Mouse (Mus musculus): Measurements from ENCODE around the gene Usf2. TPM values are rescaled to one million over a fixed set of nuclear protein-coding genes. Genes with fewer than 3 reads are reported as not detected.
"Not testable (repeated sequence)": the region's sequence is repeated elsewhere in the genome, so short reads cannot be mapped to it uniquely, and the experiment has no call there.

Gene Usf2
- total RNA-seq, 2 experiments from 2014 or later: 80.6 to 92.8 TPM

DNA sequence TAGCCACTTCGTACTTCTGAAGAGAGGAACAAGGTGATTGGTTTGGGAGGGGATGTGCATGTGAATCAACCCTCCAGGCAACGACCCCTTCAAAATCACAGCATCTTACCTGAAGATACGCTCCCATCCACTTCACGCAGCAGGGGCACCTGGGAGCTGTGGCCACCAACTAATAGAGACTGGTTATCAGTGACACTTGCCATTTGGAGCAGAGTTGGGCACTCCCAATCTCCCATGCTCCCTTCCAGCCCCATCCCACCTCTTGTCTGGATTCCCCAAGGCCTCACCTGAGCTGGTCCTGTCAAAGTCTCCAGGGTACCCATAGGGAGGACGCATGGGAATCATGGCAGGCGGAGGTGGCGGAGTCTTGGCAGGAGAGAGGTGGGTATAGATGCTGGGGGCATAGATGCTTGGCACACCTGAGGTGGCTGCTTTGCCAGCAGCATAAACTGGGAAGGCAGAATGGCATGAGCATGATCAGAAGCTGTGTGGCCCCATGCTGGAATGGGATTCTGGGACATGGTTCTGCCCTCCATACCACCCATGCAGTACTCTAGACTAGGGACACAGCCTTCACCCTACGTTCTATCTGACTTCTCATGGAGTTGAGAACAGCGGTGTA lies 2.4 kb upstream of the Usf2 start:
- DNase-seq (ENCODE audit: low spot score): no peak

- no peak for DNase-seq (ENCODE audit: low spot score)
Observed at GRCm38 (mm10) chr7:30958109-30958865, 1.7 kb upstream of the Usf2 start.

DNA sequence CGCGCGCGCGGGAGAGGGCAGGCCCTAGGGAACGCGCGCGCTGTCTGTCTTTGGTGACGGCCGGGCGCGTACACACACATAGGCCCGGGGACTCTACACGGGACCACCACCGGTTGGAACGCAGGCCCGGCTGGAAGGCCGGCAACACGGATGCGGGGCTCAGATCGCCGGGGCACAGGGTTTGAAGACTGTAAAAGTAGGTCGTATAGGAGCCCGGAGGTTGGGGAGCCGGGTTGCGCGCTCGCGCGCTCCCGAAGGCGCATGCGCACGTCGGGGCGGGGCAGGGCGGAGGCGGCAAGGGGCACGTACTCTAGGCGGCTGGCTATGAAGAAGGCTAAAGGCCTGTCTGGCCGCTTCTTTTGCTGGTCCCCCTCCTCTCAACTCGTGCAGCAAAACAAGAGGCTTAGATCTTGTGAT lies 772 bp upstream of the Usf2 start:
- DNase-seq (ENCODE audit: low spot score): peak; percentile 92

GRCm38 (mm10) chr7:30956357-30956751 lies 249 bp downstream of the Usf2 start:
- DNase-seq (ENCODE audit: low spot score): no peak

GRCm38 (mm10) chr7:30955584-30956356 lies 833 bp downstream of the Usf2 start:
- peak; percentile 94 for DNase-seq (ENCODE audit: low spot score)

GRCm38 (mm10) chr7:30954971-30955520 lies 1.6 kb downstream of the Usf2 start:
- no peak for DNase-seq (ENCODE audit: low spot score)

DNA sequence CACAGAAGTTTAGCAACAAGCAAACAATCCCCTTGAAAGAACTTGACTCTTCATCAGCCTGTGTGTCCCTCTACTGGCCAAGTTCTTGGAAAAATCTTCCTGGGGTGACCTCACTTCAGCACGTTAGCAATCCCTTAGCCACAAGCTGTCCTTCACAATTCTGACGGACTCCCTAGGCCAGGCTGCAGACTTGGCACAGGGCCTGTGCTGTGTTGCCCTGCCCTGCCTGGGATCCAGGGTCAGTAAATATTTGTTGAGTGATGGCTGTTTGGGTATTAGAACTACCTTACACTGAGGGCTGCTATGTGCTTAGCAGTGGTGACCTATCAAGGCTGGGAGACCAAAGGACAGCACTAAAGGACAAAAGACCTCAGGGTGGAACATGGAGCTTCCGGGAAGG lies 2.6 kb downstream of the Usf2 start:
- DNase-seq (ENCODE audit: low spot score): no peak

GRCm38 (mm10) chr7:30953459-30953858 lies 3.1 kb downstream of the Usf2 start:
- no peak for DNase-seq (ENCODE audit: low spot score)

GRCm38 (mm10) chr7:30952441-30953265 lies 4.0 kb downstream of the Usf2 start:
- DNase-seq (ENCODE audit: low spot score): no peak

- DNase-seq (ENCODE audit: low spot score): not testable (repeated sequence)
Observed at GRCm38 (mm10) chr7:30949902-30950301, 6.7 kb downstream of the Usf2 start.

GRCm38 (mm10) chr7:30945876-30946275 lies 10.7 kb downstream of the Usf2 start:
- no peak for DNase-seq (ENCODE audit: low spot score)

GRCm38 (mm10) chr7:30945466-30945865 lies 11.1 kb downstream of the Usf2 start:
- not testable (repeated sequence) for DNase-seq (ENCODE audit: low spot score)

GRCm38 (mm10) chr7:30944706-30945105 lies 11.9 kb downstream of the Usf2 start:
- DNase-seq (ENCODE audit: low spot score): not testable (repeated sequence)

DNA sequence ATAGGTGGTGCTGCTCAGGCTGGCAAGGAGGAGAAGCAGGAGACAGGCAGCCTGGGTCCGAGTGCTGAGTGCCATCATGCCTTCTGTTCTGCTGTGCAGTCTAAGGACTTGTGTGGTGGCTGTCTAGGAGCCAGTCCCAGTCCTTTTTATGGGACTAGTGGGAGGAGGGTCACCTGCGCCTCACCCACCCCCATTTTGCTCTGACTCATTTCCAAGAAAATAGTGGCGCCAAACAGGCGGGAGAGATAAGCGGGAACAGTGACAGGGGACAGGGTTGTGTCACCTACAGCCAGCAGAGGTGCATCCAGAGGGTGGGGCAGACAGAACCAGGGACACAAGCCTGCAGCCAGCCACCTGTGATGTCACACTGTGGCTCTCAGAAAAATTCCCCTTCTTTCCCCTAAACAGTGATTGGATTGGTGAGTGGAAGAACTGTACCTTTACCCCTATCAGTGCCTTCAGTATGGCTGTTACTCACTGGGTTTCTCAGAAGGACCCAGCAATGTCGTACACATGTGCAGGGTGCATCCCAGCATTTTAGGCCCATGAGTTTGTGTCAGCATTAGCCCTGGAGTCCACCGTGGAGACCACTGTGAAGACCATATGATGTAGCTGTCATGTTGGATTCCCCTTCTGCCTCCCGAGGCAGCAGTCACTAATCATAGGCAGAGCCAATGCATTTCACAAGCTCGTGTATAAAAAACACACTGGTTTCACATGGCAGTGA lies 12.5 kb downstream of the Usf2 start, which contains the start of gene Hamp:
Gene Hamp (minus strand): TSS at position 124 of the 727 bp plus-strand sequence.
- DNase-seq (ENCODE audit: low spot score): no peak

DNA sequence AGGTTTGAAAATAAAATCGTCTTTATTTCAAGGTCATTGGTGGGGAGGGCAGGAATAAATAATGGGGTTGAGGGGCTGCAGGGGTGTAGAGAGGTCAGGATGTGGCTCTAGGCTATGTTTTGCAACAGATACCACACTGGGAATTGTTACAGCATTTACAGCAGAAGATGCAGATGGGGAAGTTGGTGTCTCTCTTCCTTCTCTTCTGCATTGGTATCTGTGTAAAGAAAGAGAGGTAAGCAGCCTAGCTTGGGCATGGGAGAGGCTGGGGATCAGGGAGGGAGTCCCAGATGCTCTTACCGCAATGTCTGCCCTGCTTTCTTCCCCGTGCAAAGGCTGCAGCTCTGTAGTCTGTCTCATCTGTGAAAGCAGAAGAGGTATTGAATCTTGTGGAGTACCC lies 14.2 kb downstream of the Usf2 start:
- not testable (repeated sequence) for DNase-seq (ENCODE audit: low spot score)

DNA sequence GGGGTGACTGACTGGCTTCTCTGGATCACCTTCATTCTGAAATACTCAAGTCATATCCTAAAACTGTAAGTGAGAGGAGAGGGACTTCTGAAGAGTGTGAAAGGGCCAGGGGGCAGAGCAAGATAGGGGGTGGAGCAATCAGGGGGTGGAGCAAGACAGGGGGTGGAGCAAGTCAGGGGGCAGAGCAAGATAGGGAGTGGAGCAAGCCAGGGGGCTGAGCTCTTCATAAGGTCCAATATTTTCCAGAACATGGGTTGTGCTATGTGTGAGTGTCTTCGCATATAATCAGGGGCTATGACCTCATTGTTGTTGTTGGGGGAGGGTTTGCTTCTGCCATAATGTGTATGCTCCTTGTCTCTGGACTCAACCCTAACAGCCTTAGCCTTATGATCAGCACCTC lies 16.5 kb downstream of the Usf2 start:
- not testable (repeated sequence) for DNase-seq (ENCODE audit: low spot score)

DNA sequence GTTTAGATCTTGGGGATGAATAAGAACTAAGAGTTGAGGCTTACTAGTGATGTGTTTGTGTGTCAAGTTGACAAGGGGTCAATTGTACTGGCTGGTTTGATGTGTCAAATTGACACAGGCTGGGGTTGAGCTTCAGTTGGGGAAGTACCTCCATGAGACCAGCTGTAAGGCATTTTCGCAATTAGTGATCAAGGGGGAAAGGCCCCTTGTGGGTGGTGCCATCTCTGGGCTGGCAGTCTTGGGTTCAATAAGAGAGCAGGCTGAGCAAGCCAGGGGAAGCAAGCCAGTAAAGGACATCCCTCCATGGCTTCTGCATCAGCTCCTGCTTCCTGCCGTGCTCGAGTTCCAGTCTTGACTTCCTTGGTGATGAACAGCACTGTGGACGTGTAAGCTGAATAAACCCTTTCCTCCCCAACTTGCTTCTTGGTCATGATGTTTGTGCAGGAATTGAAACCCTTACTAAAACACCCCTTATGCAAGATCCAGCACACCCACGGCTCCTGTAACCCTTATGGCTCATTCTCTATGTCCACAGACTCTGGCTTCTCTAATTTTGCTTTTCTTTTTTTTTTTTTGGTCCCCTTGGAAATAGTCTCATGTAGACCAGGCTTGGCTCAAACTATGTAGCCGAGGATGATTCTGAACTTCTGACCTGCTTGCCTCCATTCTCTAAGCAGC lies 21.0 kb downstream of the Usf2 start:
- not testable (repeated sequence) for DNase-seq (ENCODE audit: low spot score)

- not testable (repeated sequence) for DNase-seq (ENCODE audit: low spot score)
Observed at GRCm38 (mm10) chr7:30924581-30924980, 32.0 kb downstream of the Usf2 start, which contains the start of gene Hamp2. Gene Hamp2 (minus strand): TSS chr7:30924681.

- no peak for DNase-seq (ENCODE audit: low spot score)
Observed at GRCm38 (mm10) chr7:30924071-30924470, 32.5 kb downstream of the Usf2 start.

DNA sequence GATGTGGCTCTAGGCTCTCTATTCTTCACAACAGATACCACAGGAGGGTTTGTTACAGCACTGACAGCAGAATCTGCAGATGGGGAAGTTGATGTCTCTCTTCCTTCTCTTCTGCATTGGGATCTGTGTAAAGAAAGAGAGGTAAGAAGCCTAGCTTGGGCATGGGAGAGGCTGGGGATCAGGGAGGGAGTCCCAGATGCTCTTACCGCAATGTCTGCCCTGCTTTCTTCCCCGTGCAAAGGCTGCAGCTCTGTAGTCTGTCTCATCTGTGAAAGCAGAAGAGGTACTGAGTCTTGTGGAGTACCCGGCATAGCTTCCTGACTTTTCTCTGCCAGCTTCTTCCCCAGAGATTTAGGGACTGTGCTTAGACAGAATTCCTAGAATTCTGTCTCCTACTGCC lies 34.1 kb downstream of the Usf2 start:
- DNase-seq (ENCODE audit: low spot score): not testable (repeated sequence)

Data from gastrocnemius, adult 18-20 months (tissue).